Mouse (Mus musculus): Measurements from ENCODE around the gene Ntrk1. TPM values are rescaled to one million over a fixed set of nuclear protein-coding genes. Genes with fewer than 3 reads are reported as not detected.

The Ntrk1 gene
- polyA plus RNA-seq (2015; fragmentation: Nextera tagmentation; extraction: Ambion mirVana), result 29.0 and 133 TPM in 2 replicates

GRCm38 (mm10) chr3:87794922-87795325 lies at the start of gene Ntrk1:
Gene Ntrk1 (minus strand): TSS chr3:87795162.

GRCm38 (mm10) chr3:87824206-87824605 lies 29.2 kb upstream of the Ntrk1 start, which contains the start of gene Pear1:
Gene Pear1 (minus strand): TSS chr3:87824306.

GRCm38 (mm10) chr3:87796736-87797334 lies 1.9 kb upstream of the Ntrk1 start, which contains the start of gene Insrr:
Gene Insrr (plus strand): TSS chr3:87796951.

GRCm38 (mm10) chr3:87748431-87748830 lies 46.5 kb downstream of the Ntrk1 start, which contains the start of gene Lrrc71:
Gene Lrrc71 (minus strand): TSS chr3:87748625.

Other genes starting within 250 kb of the Ntrk1 start
- 10.5 and 12.4 TPM in 2 replicates for gene Arhgef11, start 177.6 kb downstream of the Ntrk1 start, polyA plus RNA-seq (2015; fragmentation: Nextera tagmentation; extraction: Ambion mirVana)
- 0.28 and 0.58 TPM in 2 replicates for gene Lrrc71, start 46.5 kb downstream of the Ntrk1 start, polyA plus RNA-seq (2015; fragmentation: Nextera tagmentation; extraction: Ambion mirVana)
- 0.87 and 3.3 TPM in 2 replicates for gene Insrr, start 1.8 kb upstream of the Ntrk1 start, polyA plus RNA-seq (2015; fragmentation: Nextera tagmentation; extraction: Ambion mirVana)
- gene Pear1, start 29.1 kb upstream of the Ntrk1 start, polyA plus RNA-seq (2015; fragmentation: Nextera tagmentation; extraction: Ambion mirVana), result 17.6 and 20.3 TPM in 2 replicates
- gene Sh2d2a, start 51.6 kb upstream of the Ntrk1 start, polyA plus RNA-seq (2015; fragmentation: Nextera tagmentation; extraction: Ambion mirVana), result 0.21 TPM in 1 of 2 replicates, not detected in the other
- 12.9 and 13.1 TPM in 2 replicates for gene Prcc, start 90.4 kb upstream of the Ntrk1 start, polyA plus RNA-seq (2015; fragmentation: Nextera tagmentation; extraction: Ambion mirVana)
- gene Hdgf, start 111.2 kb upstream of the Ntrk1 start, polyA plus RNA-seq (2015; fragmentation: Nextera tagmentation; extraction: Ambion mirVana), result 129 and 149 TPM in 2 replicates
- 101 and 121 TPM in 2 replicates for gene Mrpl24, start 124.3 kb upstream of the Ntrk1 start, polyA plus RNA-seq (2015; fragmentation: Nextera tagmentation; extraction: Ambion mirVana)
- gene Isg20l2, start 135.2 kb upstream of the Ntrk1 start, polyA plus RNA-seq (2015; fragmentation: Nextera tagmentation; extraction: Ambion mirVana), result 17.3 and 22.7 TPM in 2 replicates
- gene Rrnad1, start 135.6 kb upstream of the Ntrk1 start, polyA plus RNA-seq (2015; fragmentation: Nextera tagmentation; extraction: Ambion mirVana), result 9.1 and 14.5 TPM in 2 replicates
- 6.4 and 11.8 TPM in 2 replicates for gene Crabp2, start 153.5 kb upstream of the Ntrk1 start, polyA plus RNA-seq (2015; fragmentation: Nextera tagmentation; extraction: Ambion mirVana)
- gene Nes, start 175.9 kb upstream of the Ntrk1 start, polyA plus RNA-seq (2015; fragmentation: Nextera tagmentation; extraction: Ambion mirVana), result 6.7 and 8.3 TPM in 2 replicates
- 5.2 and 9.7 TPM in 2 replicates for gene Bcan, start 205.1 kb upstream of the Ntrk1 start, polyA plus RNA-seq (2015; fragmentation: Nextera tagmentation; extraction: Ambion mirVana)
- gene Hapln2, start 232.4 kb upstream of the Ntrk1 start, polyA plus RNA-seq (2015; fragmentation: Nextera tagmentation; extraction: Ambion mirVana), result 0.11 TPM in 1 of 2 replicates, not detected in the other
- 15.4 and 16.1 TPM in 2 replicates for gene Gpatch4, start 247.9 kb upstream of the Ntrk1 start, polyA plus RNA-seq (2015; fragmentation: Nextera tagmentation; extraction: Ambion mirVana)

Data from adrenal gland, postnatal 0 days (tissue).